Mouse (Mus musculus): ENCODE data around the gene Fbxo39. TPM values are rescaled to one million over a fixed set of nuclear protein-coding genes. Genes with fewer than 3 reads are reported as not detected.

Gene Fbxo39
- total and polyA plus RNA-seq, 3 experiments = not detected

DNA sequence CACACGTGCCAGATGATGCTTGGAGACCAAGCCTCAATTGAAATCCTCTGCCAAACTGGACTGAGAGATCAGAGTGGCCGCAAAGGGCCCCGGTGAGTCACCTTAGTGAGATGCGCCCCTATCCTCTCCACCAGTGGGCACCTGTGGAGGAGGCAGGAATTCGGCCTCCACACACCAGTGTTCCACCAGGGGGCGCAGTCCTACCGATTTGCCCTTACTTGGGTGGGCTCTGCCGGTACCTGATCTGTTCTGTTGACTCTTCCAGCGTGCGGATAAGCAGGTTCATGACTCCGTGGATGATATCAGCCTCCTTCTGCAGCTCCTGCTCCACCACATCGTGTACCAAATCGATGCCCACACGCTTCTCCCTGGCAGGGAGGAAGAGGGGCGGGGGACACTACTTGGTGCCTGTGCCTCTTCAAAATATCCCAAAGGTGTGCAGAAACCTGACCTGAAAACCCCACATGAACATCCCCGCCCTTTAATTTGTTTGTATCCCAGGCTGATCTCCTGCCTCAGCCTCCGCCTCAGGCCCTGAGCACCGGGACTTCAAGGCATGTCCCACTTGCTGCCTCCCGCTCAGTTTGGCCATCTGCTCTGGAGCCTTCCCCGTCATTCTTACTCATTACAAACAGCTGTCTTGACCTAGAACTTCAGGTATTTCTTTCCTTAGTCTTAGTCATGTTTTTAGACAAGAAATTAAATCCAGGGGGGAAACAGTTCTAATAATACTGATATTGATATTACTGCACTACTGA, 40.9 kb downstream of the Fbxo39 start (continued):
- TF ChIP-seq USF2 (IDR thresholded peaks at IDR 0.05; ENCODE audit: borderline replicate concordance in 1 of 2, insufficient read depth in 1 of 2, low read depth in 1 of 2, low read length in 2 of 2) (no peak), ETS1 (IDR thresholded peaks at IDR 0.05; ENCODE audit: low read depth, low read length) (no peak)

DNA sequence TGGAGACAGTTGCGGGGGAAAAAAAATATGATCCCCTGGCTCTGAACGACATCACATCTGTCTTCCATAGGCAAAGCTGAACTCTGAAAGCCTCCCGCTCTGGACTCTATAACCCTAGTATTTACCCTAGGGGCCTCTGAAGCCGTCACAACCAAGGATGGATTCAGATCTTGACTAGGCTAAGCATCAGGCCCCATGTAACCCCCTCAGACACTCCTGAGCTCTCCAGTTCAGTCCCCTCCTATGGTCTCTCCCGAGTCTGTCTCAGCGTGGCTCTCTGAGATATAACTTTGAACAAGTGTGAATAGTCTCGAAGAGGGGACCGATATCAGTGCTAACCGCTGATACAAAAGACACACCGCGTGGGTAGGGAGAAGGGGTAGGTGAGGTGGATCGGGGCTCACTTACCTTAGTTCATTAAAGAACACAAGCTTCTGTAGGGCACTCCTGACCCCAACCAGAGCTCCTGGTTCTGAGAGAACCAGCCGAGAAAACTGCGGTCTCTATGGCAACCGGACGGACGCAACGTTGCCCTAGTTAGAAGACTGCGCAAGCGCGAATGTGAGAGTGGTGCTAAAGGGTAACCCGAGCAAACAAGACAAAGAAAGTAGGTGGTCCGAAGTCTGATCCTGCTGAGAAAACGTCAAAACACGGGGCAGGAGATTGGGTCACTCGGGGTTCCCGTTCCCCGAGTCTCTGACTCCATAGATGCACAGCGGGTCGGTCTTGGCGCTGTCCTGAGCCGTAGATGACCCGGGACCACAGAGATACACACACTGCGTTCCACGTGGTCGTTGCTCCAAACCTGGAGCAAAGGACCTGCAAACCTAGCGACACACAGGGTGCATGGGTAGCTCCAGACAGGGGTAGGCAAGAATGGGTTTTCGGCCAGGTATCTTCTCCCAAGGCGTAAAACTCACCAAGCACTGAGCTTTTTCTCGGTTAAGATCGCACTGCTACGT, 47.4 kb downstream of the Fbxo39 start:
- Histone ChIP-seq H3K9me3 (replicated peaks; ENCODE audit: insufficient read depth, low read length) (no peaks in the 10 kb centered on the region), H3K27me3 (ENCODE audit: control insufficient read depth in 1 of 2, insufficient read depth in 2 of 2, low read length in 2 of 2) (peaks cover 0 to 5% of the 10 kb centered on the region in 2 experiments; a peak in 2 of 4 replicates), H3K27ac (ENCODE audit: control insufficient read depth, low read depth, low read length) (no peak overlapping the region), H3K4me3 (ENCODE audit: control insufficient read depth in 1 of 2, insufficient read depth in 1 of 2, low read depth in 2 of 2, low read length in 2 of 2) (no peak overlapping the region), H3K9ac (ENCODE audit: control insufficient read depth, low read depth, low read length, poor library complexity, severe bottlenecking) (no peak overlapping the region), H3K4me1 (ENCODE audit: control insufficient read depth in 1 of 2, insufficient read depth in 2 of 2, low read length in 2 of 2) (peaks cover 0 to 10% of the 10 kb centered on the region in 2 experiments; a peak in 1 of 4 replicates), H3K79me2 (ENCODE audit: control insufficient read depth, insufficient read depth, low read length, poor library complexity) (no peaks in the 10 kb centered on the region), H3K36me3 (ENCODE audit: control insufficient read depth in 1 of 2, insufficient read depth in 2 of 2, low read length in 2 of 2) (peaks cover 0 to 7% of the 10 kb centered on the region in 2 experiments; a peak in 1 of 4 replicates)
- TF ChIP-seq HCFC1 (IDR thresholded peaks at IDR 0.05; ENCODE audit: low read depth, low read length) = no peak
- no peak for TF ChIP-seq E2F4 (IDR thresholded peaks at IDR 0.05; ENCODE audit: borderline replicate concordance, low read depth, low read length)
- TF ChIP-seq ZKSCAN1 (IDR thresholded peaks at IDR 0.05; ENCODE audit: low read depth, low read length) = no peak
- TF ChIP-seq MAX (IDR thresholded peaks at IDR 0.05; ENCODE audit: low read length) = no peak
- TF ChIP-seq GATA1 (IDR thresholded peaks at IDR 0.05; ENCODE audit: low read depth, low read length) = no peak
- TF ChIP-seq CHD1 (IDR thresholded peaks at IDR 0.05; ENCODE audit: low read depth, low read length) = no peak
- TF ChIP-seq CTCF (IDR thresholded peaks at IDR 0.05 in 2 of 3, conservative IDR thresholded peaks at IDR 0.05 in 1 of 3; ENCODE audit: control insufficient read depth in 1 of 3, insufficient read depth in 1 of 3, low read depth in 2 of 3, low read length in 3 of 3, poor library complexity in 1 of 3, severe bottlenecking in 1 of 3) = no peak
- no peak for TF ChIP-seq KAT2A (conservative IDR thresholded peaks at IDR 0.05; ENCODE audit: low read depth, low read length)
- TF ChIP-seq ETS1 (IDR thresholded peaks at IDR 0.05; ENCODE audit: low read depth, low read length) = no peak
- no peak for TF ChIP-seq CHD2 (IDR thresholded peaks at IDR 0.05; ENCODE audit: low read length)
- no peak for TF ChIP-seq MYC (IDR thresholded peaks at IDR 0.05; ENCODE audit: low read depth, low read length)
- no peak for TF ChIP-seq TAL1 (IDR thresholded peaks at IDR 0.05; ENCODE audit: low read length)
- no peak for TF ChIP-seq MYB (IDR thresholded peaks at IDR 0.05; ENCODE audit: low read depth, low read length)
- TF ChIP-seq USF2 (IDR thresholded peaks at IDR 0.05; ENCODE audit: borderline replicate concordance in 1 of 2, insufficient read depth in 1 of 2, low read depth in 1 of 2, low read length in 2 of 2) = no peak
- no peak for TF ChIP-seq MEF2A (IDR thresholded peaks at IDR 0.05; ENCODE audit: extremely low read depth, insufficient replicate concordance, low read depth, low read length, poor library complexity, severe bottlenecking)
- no peak for TF ChIP-seq TCF12 (IDR thresholded peaks at IDR 0.05; ENCODE audit: low read depth, low read length)
- no peak for TF ChIP-seq NRF1 (IDR thresholded peaks at IDR 0.05; ENCODE audit: insufficient read depth, low read depth, low read length, poor library complexity, severe bottlenecking)
- TF ChIP-seq ZMIZ1 (IDR thresholded peaks at IDR 0.05; ENCODE audit: low read depth, low read length) = no peak
- TF ChIP-seq NELFE (IDR thresholded peaks at IDR 0.05; ENCODE audit: low read depth, low read length) = no peak
- DNase-seq (ENCODE audit: low read depth, low spot score) = no peak
